Mouse (Mus musculus): Measurements from ENCODE around the gene Rac2.

Rac2 gene

DNA sequence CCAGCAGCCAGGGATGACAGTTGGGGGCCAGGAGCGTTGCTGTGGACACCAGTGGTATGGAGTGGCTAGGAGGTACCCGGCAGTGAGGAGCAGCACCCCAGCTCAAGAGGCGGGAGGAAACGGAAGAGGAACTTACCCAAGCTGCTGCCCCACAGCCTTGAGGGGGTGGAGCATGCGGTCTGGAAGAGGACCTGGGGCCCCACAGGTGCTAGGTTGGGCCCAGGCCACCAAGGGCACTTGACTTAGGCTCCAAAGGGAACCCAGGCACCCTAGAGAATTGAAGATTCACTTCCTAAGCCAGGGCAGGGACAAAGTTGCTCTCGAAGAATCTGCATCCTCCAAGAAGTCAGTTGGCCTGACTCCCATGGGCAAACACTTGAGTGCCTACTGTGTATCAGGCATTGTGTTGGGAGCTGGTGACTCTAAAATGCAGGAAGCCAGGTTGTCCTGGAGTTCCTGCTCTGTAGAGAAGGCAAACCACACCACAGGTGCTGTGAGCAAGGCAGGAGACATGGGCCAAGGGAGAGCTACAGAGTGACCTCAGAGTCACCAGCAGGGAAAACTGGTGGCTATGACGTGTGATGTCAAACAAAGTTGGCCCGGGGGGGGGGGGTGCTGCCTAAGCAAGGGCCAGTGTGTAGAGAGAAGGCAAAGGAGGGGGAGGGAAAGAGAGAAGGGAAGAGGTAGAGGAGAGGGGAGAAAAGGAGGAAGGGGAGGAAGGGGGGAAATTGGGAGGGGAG, at the start of gene Rac2:
TSS of gene Rac2 (minus strand) at position 126 of the 740 bp plus-strand sequence.
- no peak for DNase-seq (ENCODE audit: low read depth)

DNA sequence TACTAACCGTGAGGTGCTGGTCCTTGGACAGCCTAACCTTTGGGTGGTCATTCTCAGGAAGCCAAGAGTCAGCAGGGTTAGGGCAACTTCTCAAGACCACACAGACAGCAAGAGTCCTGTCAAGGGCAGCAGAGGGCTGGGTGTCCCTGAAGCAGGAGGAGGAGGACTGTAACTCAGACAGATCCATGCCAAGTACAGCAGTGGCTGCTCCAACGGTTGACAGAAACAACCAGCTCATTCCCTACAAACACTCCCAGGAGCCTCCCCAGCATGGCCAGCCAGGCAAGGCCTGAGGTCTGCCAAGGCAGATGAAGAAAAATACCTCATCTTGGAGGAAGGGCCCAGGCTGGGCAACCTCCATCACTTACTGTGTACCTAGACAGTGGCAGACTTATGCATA, 44.4 kb upstream of the Rac2 start:
- DNase-seq (ENCODE audit: low read depth) = no peak

DNA sequence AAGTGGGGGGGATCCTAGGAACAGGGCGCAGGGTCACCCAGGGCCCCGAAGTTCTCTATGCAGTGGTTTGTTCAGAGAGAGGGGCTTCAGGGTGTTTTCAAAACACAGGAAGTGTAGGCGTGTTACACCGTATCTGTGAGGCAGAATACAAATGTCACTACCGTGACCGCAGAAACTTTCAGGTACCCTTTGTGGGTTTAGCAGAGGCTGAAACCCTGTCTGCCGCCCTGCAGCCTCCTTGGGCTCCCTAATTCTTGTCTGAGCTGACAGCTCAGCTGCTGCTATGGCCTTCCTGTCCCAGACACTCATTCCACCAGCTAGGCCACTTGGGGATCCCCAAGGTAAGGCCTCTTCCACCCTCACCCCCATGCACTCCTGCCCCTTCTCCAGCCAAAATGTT, 42.0 kb upstream of the Rac2 start:
- no peak for DNase-seq (ENCODE audit: low read depth)

DNA sequence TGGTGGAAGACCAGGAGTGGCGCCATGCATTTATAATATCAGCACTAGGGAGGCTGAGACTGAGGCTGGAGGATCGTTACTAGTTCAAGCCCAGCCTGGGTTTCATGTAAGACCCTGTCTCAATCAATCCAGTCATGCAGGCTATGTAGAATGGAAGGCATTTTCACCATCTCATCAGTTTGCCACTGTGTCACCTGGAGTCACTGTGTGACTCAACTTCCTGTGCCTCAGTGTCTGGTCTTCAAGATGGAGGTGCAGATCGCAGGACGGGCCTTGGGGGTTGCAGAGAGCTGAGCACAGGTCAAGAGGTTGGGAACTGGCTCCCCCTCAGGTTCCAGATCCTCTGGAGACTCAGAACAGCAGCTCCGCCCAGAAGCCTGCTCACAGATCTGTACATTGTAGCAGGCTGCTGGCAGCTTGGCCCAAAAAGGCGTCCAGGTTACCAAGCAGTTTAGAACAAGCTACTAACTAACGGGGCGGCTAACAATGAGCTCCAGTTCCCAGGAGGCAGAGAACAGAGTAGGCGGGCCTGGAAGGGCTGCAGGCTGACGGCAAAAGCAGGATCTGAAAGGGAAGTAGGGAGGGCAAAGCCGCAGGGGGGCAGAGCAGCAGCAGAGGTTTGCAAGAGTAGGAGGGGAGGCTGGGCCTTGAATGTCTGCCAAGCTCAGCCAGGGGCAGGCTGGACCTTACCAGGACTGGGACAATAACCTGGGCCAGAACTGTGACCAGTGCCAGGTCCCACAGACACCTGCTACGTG, 38.3 kb upstream of the Rac2 start:
- no peak for DNase-seq (ENCODE audit: low read depth)

DNA sequence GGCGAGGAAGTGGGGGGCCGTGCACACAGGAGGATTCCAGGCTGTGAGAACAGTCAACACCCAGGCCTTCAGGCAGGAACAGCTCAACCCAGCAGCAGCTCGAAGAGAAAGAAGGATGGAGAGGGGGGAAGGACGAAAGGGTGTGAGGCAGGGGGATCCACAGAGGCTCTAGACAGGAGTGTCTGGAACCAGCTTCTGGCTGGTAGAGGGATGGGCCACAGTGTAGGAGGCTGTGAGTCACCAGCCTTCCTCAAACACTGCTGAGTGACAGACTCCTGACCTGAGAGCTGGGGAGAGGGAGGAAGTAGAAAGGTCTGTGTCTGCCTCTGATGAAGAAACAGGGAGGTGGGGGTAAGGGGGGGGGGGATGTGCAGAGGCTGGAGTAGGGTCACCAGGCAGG, 34.9 kb upstream of the Rac2 start:
- no peak for DNase-seq (ENCODE audit: low read depth)

DNA sequence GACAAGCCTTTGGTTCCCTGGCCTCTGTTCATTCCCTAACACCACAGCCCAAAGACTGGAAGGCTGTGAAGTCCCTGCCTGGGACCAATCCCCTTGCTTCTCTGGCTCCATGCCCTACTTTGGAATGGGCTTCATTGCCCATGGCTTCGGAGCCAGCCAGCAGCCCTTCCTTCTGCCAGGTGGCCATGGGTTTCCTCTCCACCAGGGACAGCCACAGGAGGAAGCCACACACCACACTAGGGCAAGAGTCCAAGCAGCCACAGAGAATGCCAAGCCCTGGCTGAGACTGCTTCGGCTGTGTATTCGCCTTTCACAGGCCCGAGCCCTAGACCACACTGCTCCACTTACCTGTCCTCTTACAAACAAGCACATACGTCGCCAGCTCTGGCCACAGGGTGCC, 33.5 kb upstream of the Rac2 start:
- no peak for DNase-seq (ENCODE audit: low read depth)

DNA sequence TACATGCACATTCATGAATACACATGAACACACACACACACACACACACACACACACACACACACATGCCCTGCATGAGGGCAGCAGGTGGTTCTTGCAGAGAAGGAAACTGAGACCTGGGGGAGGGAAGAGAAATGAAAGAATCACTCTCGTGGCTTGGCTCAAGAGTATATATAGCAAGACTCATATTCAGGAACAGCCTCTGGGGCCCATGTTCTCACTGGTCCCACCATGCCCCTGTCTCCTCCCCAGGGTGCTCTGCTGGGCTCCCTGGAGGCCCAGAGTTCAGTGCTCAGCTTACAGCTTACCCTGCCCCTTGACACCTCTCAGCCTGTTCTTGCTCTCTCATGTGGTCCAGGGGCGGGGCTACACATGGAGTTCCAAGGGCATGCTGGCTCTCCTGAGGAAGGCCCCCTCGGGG, 32.8 kb upstream of the Rac2 start:
- no peak for DNase-seq (ENCODE audit: low read depth)

DNA sequence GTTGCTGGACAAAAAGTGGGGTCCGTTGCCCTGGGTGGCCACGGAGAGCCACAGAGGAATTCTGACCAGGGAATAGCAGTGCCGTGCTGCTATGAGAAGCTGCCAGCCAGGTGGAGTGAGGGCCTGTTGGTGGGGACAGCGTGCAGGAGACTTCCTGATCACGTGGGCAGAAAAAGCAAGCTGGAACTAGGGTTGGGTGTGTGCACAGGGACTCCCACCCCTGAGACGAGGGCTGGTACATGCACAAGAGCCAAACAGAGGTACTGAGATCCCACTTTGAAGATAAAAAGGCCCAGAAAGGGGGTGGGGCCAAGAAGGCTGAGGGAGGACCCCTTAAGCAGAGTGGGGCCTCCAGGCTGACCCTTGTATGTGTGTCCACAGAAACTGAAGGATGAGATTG, 31.7 kb upstream of the Rac2 start:
- DNase-seq (ENCODE audit: low read depth) = no peak

DNA sequence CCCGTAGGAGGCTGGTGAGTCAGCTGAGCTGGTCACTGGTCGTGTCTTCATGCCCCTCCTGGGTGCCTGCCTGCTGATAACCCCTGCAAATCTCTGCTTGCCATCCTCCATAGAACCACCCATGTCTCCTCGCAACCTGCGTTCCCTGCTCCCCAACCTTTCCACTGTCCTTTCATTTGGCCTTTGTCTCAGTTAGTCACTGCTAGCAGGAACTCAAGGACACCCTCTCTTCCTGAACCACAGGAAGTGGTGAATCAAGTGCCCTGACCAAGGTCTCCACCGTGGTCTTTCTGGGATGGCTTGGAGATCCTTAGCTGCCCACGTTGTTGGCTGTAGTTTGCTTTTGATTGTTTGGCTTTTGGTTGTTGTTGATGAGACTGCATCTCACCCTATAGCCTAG, 28.6 kb upstream of the Rac2 start:
- no peak for DNase-seq (ENCODE audit: low read depth)

DNA sequence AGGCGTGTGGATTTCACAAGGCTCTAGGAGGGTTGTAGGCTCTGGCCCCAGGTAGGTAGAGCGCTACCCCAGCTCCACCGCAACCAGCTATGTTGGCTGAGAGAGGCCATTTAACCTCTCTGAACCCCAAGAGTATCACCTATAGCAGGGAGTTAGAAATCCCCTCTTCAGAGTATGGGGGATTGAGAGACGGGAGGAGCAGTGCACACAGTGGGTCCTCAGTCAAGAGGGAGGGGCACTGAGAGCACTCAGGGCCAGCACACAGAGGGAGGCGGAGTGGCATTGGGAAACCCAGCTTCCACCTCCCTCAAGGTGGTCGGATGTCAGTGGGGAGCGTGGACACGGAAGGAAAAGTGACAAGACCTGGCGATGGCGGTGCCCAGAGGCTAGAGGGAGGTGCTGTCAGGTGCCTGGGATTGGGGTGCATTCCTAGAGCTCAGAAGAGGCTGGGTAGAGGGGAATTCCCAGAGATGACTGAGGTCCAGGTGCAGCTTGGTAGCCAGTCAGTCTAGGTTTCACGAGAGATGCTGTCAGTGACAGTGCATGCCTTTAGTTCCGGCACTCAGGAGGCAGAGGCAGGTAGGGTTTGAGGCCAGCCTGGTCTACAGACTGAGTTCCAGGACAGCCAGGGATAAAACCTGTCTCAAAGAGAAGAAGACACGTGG, 27.1 kb upstream of the Rac2 start:
- DNase-seq (ENCODE audit: low read depth) = no peak

DNA sequence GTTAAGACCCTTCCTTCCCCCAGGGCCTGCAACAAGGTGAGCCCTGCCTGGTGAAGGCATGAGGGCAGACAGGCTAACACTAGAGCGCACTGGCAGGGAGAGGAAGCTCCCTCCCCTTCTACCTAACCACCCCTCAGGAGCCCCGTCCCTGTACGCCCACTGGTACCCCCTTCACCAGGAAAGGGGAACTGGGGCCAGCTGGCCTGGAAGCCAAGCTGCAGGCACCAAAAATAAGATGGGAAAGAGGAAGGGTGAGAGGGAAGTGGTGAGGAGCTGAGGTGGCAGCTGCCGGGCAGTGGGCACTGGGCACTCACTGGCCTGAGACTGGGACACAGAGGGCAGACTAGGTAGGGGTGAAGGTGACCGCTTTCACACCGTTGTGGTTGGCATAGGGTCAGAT, 26.5 kb upstream of the Rac2 start:
- DNase-seq (ENCODE audit: low read depth) = no peak

DNA sequence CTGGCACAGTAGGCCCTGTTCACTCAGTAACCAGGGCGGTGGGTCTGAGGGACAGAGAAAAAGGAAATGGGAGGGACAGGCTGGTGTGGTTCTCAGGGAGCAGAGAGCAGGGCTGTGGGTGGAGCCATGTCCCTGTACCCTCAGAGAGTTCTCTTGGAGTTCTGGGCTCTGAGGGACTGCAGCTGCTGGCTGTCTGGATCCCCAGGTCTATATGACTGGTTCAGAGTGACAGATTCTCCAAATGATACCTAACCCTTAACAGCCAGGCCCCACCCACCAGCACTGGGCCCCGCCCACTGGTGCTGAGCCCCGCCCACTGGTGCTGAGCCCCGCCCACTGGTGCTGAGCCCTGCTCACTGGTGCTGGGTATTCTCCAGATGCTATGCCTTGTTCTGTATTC, 25.1 kb upstream of the Rac2 start:
- no peak for DNase-seq (ENCODE audit: low read depth)

DNA sequence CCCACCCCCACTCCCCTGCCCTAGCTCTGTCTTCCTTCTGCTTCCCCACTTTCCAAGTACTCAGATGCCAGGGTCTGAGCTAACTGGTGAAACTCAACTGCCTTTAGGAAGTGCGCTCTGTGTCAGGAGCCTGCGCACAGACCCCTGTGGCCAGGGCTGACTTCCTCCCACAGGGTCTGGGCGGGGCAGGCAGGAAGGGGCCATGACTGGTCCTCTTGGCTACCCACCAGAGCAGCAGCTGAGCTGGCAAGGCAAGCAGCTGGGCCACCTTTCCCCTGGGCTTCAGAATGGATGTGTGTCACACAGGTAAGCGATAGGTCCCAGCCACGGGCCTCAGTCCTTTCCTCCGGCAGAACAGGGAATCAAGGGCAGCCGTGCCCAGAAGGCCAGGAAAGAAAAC, 24.3 kb upstream of the Rac2 start, which contains the start of gene Cyth4:
TSS of gene Cyth4 (plus strand) at position 134 of the 400 bp plus-strand sequence.
- no peak for DNase-seq (ENCODE audit: low read depth)

DNA sequence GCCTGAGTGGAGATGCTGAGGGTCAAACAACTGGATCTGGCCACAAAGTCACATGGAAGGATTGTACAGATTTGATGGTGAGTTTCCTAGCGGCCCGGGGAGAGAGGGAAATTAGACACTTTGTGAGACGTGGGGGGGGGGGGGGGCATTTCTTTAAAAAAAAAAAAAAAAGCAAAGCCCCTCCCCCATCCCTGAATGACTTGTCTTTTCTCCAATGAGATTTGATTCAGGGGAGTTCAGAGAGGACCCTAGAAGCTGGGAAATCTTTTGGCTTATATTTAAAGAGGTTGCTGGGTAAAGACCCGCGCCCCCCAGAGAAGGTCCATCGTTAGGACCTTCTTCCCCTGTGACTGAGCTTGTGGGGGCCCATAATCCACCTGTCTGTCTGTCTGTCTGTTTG, 23.9 kb upstream of the Rac2 start:
- no peak for DNase-seq (ENCODE audit: low read depth)

DNA sequence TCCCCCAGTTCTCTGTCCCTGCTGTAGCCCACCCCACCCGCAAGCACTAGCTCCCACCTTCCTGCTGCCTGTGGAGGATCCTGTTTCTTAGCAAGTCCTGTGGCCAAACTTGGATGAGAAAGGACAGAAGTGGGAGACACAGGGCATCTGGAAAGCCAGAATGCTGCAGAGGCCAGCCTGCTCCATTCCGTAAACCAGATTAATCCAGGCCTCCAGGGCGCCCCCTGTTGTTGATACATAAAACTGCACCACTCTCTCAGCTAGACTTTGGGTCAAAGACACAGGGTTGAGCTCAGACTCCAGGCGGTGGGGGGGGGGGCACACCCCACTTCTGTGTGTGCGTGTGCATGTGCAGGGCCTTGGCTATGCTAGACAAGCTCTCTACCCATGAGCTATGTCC, 22.9 kb upstream of the Rac2 start:
- DNase-seq (ENCODE audit: low read depth) = no peak

DNA sequence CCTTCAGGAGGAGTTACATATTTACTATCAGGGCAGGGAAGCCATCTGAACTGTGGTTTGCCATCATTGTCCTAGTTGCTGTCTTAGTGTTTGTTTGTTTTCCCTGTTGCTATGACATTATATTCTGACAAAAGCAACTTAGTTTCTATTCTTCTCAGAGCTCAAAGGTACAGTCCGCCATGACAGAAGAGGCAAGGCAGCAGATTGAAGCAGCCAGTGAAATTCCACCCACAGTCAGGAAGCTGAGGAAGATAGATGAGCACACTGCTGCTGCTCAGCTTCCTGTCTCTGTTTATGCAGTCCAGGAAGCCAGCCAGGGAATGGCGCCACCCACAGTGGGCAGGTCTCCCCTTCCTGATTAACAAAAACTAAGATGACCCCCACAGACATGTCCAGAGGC, 22.2 kb upstream of the Rac2 start:
- DNase-seq (ENCODE audit: low read depth) = no peak

DNA sequence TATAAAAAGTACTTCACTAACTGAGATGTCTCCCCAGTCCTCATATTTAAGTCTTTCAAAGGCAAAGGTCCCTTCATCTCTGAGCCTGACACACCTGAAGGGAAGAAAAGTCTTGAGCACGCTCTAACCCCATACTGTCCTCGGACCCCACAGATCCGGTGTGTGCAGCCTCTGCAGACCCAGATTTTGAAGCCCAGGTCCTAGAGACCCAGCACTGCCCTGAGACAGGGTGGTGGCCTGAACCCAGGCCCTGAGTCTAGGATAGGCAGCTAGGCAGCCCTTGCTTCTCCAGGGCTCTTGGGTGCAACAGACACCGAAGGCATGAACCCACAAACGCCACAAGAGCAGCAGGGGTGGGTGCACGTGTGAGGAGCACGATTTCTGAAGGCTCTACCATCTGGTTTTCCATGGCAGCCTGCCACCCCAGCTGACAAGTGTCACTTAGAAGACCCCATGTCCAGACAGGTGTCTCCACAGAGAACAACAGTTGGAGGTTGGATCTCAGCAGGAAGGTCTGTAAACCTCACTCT, 21.4 kb upstream of the Rac2 start:
- no peak for DNase-seq (ENCODE audit: low read depth)

DNA sequence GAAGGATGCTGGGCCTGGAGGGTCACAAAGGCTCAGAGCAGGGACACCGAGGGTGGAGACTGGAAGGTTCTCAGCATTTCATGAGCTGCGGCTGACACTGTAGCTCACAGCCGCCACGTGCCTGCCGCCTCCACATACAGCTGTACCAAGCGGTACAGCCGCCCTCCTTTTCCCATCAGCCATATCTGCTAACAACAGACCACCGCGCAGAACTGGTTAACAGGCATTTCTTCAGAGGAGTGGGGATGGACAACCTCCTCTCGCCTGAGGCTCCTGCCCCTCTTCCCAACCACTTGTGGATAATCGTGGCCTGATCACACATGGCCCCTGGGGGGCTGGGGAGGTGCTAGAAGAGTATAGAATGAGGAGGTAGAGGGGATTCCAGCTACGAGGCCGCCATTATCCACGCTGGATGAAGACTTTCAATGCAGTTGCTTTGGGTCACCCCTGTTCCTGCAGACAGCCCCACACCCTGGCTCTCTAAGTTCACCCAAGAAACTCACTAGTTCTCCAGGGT, 19.9 kb upstream of the Rac2 start:
- DNase-seq (ENCODE audit: low read depth) = no peak

DNA sequence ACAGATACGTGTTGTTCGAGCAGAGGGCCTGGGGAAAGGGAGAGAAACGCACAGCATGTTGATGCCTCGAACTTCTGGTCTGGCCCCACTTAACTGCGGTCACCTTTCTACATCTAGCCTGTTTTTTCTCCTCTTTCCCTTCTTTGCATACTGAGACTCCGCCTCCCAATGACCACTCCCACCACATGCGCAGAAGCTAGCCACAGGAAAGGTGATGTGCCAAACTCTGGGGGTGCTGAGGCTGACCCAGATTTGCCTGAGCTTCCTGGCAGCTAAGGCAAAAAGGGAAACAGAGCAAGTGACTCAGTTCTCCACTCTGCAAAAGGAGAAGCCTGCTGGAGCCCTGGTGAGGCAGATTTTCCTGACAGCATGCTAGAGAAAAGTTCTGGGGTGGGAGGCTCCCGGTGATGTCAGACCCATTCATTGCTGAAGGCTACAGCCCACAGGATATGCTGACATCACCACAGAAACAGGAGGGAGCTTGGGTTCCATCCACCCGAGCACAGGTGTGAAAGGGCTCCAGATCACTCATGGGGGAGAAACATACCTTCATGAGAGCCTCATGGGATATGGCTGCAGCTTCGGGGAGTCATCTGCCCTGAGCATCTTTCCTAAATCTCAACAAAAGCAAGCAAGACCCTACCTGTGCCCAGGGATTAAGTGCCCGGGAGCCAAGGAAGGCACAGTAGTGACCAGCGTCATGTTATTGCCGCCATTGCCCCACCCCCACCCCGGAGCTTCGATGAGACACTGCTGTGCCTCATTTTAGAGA, 19.3 kb upstream of the Rac2 start:
- DNase-seq (ENCODE audit: low read depth) = no peak

DNA sequence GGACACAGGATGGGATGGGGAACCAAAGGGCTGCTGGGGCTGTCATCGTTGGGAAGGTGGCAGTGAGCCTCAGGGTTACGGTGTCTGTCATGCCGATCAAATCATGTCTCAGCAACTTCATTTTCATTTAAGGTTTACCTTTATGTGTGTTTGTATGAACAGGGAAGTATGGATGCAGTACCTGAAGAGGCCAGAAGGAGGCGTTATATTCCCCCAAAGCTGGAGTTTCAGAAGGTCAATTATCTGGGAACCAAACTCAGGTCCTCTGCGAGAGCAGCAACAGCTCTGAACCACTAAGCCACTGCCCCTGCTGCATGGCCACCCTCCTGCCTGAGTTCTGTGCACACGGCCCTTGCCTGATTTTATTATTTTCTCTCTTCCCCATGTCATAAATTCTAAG, 18.2 kb upstream of the Rac2 start:
- no peak for DNase-seq (ENCODE audit: low read depth)

DNA sequence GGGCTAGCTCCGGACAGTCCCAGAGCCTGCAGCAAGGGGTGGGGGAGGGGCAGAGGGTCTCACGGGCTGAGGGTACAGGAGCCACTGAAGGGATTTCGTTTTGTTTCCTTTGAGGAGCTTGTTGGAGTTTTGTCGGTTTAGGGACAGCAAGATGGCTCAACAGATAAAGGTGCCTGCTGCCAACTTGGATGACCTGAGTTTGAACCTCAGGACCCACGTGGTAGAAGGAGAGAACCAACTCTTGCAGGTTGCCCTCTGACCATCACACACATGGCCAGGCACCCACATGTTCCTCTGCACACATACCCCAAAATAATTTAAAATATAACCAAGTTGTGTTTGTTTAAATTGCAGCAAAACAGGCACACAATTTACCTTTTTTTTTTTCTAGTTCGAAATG, 17.4 kb upstream of the Rac2 start:
- no peak for DNase-seq (ENCODE audit: low read depth)

DNA sequence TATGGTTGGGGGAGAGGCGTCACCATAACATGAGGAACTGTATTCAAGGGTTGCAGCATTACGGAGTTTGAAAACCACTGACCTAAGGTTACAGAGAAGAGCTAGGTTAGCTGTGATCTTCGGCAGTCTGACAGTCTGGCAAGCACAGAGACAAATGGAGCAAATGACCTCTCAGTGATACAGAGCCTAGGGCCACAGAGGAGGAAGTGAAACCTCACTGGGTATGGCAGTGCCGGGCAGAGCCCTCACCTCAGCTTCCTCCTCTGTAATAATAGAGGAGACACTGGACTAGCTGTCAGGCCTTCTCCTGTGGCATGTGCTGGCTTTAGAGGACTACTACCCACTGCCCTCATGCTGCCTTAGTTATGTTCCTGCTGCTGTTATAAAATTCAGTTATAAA, 16.3 kb upstream of the Rac2 start:
- DNase-seq (ENCODE audit: low read depth) = no peak

All from c-Kit-positive CD71-positive TER-119-negative erythroid progenitor cells, embryonic 14.5 days (primary cell).